In the genomic region with DNA sequence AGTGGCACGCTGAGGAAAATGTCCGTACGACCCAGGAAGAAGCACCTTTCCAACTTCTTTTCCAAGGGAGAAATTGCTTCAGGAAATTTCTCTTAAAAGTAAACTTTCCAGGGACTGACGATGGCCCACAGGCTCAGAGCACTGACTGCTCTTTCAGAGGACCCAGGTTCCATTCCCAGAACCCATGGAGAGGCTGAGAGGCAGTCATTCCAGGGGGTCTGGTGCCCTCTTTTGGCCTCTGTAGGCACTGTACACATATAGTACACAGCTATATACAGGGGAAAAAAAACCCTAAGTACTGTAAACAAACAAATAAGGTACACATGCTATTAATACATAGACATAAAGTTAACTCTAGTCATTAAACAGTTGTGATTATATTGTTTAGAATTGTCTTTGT, we compare ENCODE assay signal across 21 mouse cellular contexts.
DNase-seq lines count a peak whose midpoint lies in the region; ATAC-seq and TF ChIP-seq lines count a peak whose summit lies in the region.
"Had no signal": no experiment of that assay in that cellular context is flagged by ENCODE, and none has a peak within 500 bp of the region (broad histone marks: within the 10 kb centered on the region; RNA-seq: fewer than 3 reads in every experiment).

No protein-coding gene starts in this region.

- in situ Hi-C loops in ES-E14 (cut with MboI; ENCODE audit: low sequenced_read_pairs in 2 of 2, unreplicated experiment in 2 of 2), result no loop called here

- WGBS in kidney, postnatal 0 days, result 78% methylated on average over 4 of the region's 4 CpGs
- 76% methylated on average over 4 of the region's 4 CpGs for WGBS in kidney, embryonic 16.5 days
- 80% methylated on average over 4 of the region's 4 CpGs for WGBS in kidney, embryonic 14.5 days

- no peak overlapping the region for H3K4me3 ChIP-seq in kidney, postnatal 0 days (replicated peaks; ENCODE audit: low read depth, low read length)
- H3K4me3 ChIP-seq in kidney, embryonic 16.5 days (ENCODE audit: low read length), result no peak overlapping the region
- no peak overlapping the region for H3K4me3 ChIP-seq in ES-E14 (ENCODE audit: insufficient read depth in 1 of 2, low read depth in 1 of 2, low read length in 2 of 2, poor library complexity in 1 of 2, severe bottlenecking in 1 of 2)
- no peak overlapping the region for H3K4me3 ChIP-seq in kidney, embryonic 14.5 days (ENCODE audit: low read length)
- H3K4me3 ChIP-seq: embryonic facial prominence, embryonic 12.5 days; heart, embryonic 10.5 days had no signal

- ATAC-seq in kidney, postnatal 0 days (replicated peaks; ENCODE audit: low FRiP score, low read depth), result no peak
- no peak for ATAC-seq in kidney, embryonic 16.5 days (ENCODE audit: low FRiP score, low TSS enrichment)
- no peak for ATAC-seq in kidney, embryonic 14.5 days (ENCODE audit: low FRiP score, low TSS enrichment)
- ATAC-seq: forebrain, embryonic 16.5 days; hindbrain, embryonic 16.5 days had no signal

- TF ChIP-seq CTCF in kidney, postnatal 0 days (IDR thresholded peaks at IDR 0.05; ENCODE audit: low read depth), result peak; percentile 24; the same call in 1 of the 2 replicates

- H3K27me3 ChIP-seq in kidney, postnatal 0 days (ENCODE audit: insufficient read depth, low read length), result no peaks in the 10 kb centered on the region
- H3K27me3 ChIP-seq in kidney, embryonic 16.5 days (ENCODE audit: insufficient read depth, low read length), result no peaks in the 10 kb centered on the region
- H3K27me3 ChIP-seq in kidney, embryonic 14.5 days (ENCODE audit: control insufficient read depth, insufficient read depth, low read length), result no peaks in the 10 kb centered on the region
- H3K27me3 ChIP-seq: embryonic facial prominence, embryonic 12.5 days had no signal

- H3K4me1 ChIP-seq in kidney, postnatal 0 days (replicated peaks; ENCODE audit: insufficient read depth, low read length), result no peaks in the 10 kb centered on the region; the same call in 1 of the 2 replicates
- peaks cover 3% of the 10 kb centered on the region; the same call in 1 of the 2 replicates for H3K4me1 ChIP-seq in kidney, embryonic 16.5 days (ENCODE audit: insufficient read depth, low read length)
- peaks cover 0 to 3% of the 10 kb centered on the region in 2 experiments; a peak in 1 of 4 replicates for H3K4me1 ChIP-seq in ES-E14 (ENCODE audit: control insufficient read depth in 2 of 2, insufficient read depth in 2 of 2, low read length in 2 of 2, poor library complexity in 1 of 2)
- H3K4me1 ChIP-seq in kidney, embryonic 14.5 days (ENCODE audit: control insufficient read depth, insufficient read depth, low read length), result 0 out of 2 replicates have a peak, but pooled peaks cover 3% of the 10 kb centered on the region
- H3K4me1 ChIP-seq: embryonic facial prominence, embryonic 12.5 days had no signal

- no peak overlapping the region for H3K27ac ChIP-seq in kidney, postnatal 0 days
- H3K27ac ChIP-seq in kidney, embryonic 16.5 days (ENCODE audit: low read length), result no peak overlapping the region
- no peak overlapping the region for H3K27ac ChIP-seq in ES-E14 (ENCODE audit: insufficient read depth, low read depth, low read length, poor library complexity, severe bottlenecking)
- H3K27ac ChIP-seq in kidney, embryonic 14.5 days (ENCODE audit: low read depth, low read length), result no peak overlapping the region
- H3K27ac ChIP-seq: embryonic facial prominence, embryonic 12.5 days; heart, embryonic 10.5 days had no signal

- no peaks in the 10 kb centered on the region for H3K36me3 ChIP-seq in kidney, postnatal 0 days (ENCODE audit: insufficient read depth, low read length)
- no peaks in the 10 kb centered on the region for H3K36me3 ChIP-seq in kidney, embryonic 16.5 days (ENCODE audit: insufficient read depth, low read length)
- no peaks in the 10 kb centered on the region for H3K36me3 ChIP-seq in ES-E14 (ENCODE audit: control insufficient read depth, insufficient read depth, low read length, poor library complexity, severe bottlenecking)
- H3K36me3 ChIP-seq in kidney, embryonic 14.5 days (ENCODE audit: control insufficient read depth, insufficient read depth, low read length), result no peaks in the 10 kb centered on the region
- H3K36me3 ChIP-seq: embryonic facial prominence, embryonic 12.5 days; heart, embryonic 10.5 days had no signal

- no peak overlapping the region for H3K9ac ChIP-seq in kidney, postnatal 0 days (ENCODE audit: low read depth, low read length)
- H3K9ac ChIP-seq in kidney, embryonic 16.5 days (replicated peaks; ENCODE audit: low read length), result no peak overlapping the region
- no peak overlapping the region for H3K9ac ChIP-seq in ES-E14 (ENCODE audit: insufficient read depth, low read depth, low read length, poor library complexity, severe bottlenecking)
- no peak overlapping the region for H3K9ac ChIP-seq in kidney, embryonic 14.5 days (ENCODE audit: low read depth, low read length)
- H3K9ac ChIP-seq: embryonic facial prominence, embryonic 12.5 days had no signal

- no peaks in the 10 kb centered on the region for H3K9me3 ChIP-seq in kidney, postnatal 0 days (replicated peaks; ENCODE audit: low read length)
- H3K9me3 ChIP-seq in kidney, embryonic 16.5 days (ENCODE audit: low read length), result no peaks in the 10 kb centered on the region
- H3K9me3 ChIP-seq in ES-E14 (ENCODE audit: control insufficient read depth, insufficient read depth, low read depth, low read length), result no peaks in the 10 kb centered on the region
- no peaks in the 10 kb centered on the region for H3K9me3 ChIP-seq in kidney, embryonic 14.5 days (ENCODE audit: control insufficient read depth, low read length)
- H3K9me3 ChIP-seq: embryonic facial prominence, embryonic 12.5 days; heart, embryonic 10.5 days had no signal

- DNase-seq in embryo, embryonic 11 days, result peak; percentile 19
- DNase-seq in embryo, embryonic 9.5 days (ENCODE audit: extremely low spot score), result no peak
- no peak for DNase-seq in kidney, postnatal 0 days (ENCODE audit: low spot score)
- DNase-seq in 3T3-L1 (ENCODE audit: low read depth, low spot score) (peak; percentile 27), ES-E14 (ENCODE audit: low read depth, low spot score) (peak; percentile 31)
- no peak for DNase-seq in thymus, postnatal 4 days
- DNase-seq: adrenal gland, adult 8-10 months; cerebellum, adult 11-12 months; cerebellum, postnatal 25 days; gastrocnemius, postnatal 14 days; heart, postnatal 36 days; kidney, adult 2 months; left cerebral cortex, postnatal 4 days; midbrain, embryonic 14.5 days; right cerebral cortex, adult 18-20 months had no signal

- no peak overlapping the region for H3K4me2 ChIP-seq in kidney, postnatal 0 days (ENCODE audit: low read length)
- no peak overlapping the region for H3K4me2 ChIP-seq in kidney, embryonic 16.5 days (replicated peaks; ENCODE audit: low read depth, low read length)
- no peak overlapping the region for H3K4me2 ChIP-seq in kidney, embryonic 14.5 days (replicated peaks; ENCODE audit: low read depth, low read length)
- H3K4me2 ChIP-seq: embryonic facial prominence, embryonic 12.5 days had no signal

TF ChIP-seq in ES-E14, 5 proteins besides CTCF, POLR2A, EP300 and RAD21:
- TF ChIP-seq HCFC1 (IDR thresholded peaks at IDR 0.05; ENCODE audit: borderline replicate concordance, insufficient read depth, low read length) (no peak), CHD2 (IDR thresholded peaks at IDR 0.05; ENCODE audit: low read depth, low read length) (no peak), ZNF384 (IDR thresholded peaks at IDR 0.05; ENCODE audit: low read depth, low read length) (0 out of 2 replicates have a peak, but pooled peaks have one; percentile 28), MAFK (IDR thresholded peaks at IDR 0.05; ENCODE audit: insufficient read depth, low read depth, low read length) (no peak), ZC3H11A (IDR thresholded peaks at IDR 0.05; ENCODE audit: borderline replicate concordance, low read depth, low read length) (peak; percentile 70; the same call in 1 of the 2 replicates)

Comparison
In these comparisons a context has a peak if more than half of its experiments do, and no peak if none do; other contexts are left out.
1. DNase-seq: peak in embryo, embryonic 11 days (single experiment), 3T3-L1 (single experiment) and ES-E14 (single experiment); none in embryo, embryonic 9.5 days (single experiment), kidney, postnatal 0 days (single experiment) and thymus, postnatal 4 days (single experiment).